Mouse (Mus musculus) erythroblast, embryonic 14.5 days (primary cell): ENCODE results near the gene Tyk2.

Experiments used
- GATA1 ChIP-seq: IDR thresholded peaks from 2 replicates; pipeline ENCODE4 v1.6.1; 2012; ENCODE audit warnings: low read length, inconsistent platforms, mixed read lengths
- TAL1 ChIP-seq: IDR thresholded peaks from 3 replicates; pipeline ENCODE4 v1.6.1; 2012; ENCODE audit warnings: low read length, inconsistent platforms, mixed read lengths

DNA sequence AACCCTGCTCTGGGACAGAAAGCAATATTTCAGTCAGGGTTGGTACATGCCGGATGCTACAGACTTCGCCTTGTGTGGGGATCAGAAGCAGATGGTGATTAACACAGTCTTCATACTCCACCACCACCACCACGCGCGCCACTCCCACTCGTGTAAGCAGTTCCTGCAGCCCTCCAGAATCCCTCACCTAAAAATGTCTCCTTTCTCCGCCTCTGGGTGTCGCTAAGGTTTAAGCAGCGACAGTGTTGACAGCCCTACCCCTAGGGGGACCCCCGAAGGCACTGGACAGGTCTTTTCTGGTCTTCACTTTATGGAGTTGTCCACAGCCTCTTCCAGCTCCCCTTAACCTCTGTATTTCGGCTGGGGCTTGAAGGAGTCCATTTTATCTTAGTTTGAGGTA lies 21.7 kb upstream of the Tyk2 start:
- TF ChIP-seq GATA1 (no peak), TAL1 (no peak)
